Mouse (Mus musculus): ENCODE data around the gene Ccdc63.
"Not testable (repeated sequence)": the region's sequence is repeated elsewhere in the genome, so short reads cannot be mapped to it uniquely, and the experiment has no call there.

The Ccdc63 gene

DNA sequence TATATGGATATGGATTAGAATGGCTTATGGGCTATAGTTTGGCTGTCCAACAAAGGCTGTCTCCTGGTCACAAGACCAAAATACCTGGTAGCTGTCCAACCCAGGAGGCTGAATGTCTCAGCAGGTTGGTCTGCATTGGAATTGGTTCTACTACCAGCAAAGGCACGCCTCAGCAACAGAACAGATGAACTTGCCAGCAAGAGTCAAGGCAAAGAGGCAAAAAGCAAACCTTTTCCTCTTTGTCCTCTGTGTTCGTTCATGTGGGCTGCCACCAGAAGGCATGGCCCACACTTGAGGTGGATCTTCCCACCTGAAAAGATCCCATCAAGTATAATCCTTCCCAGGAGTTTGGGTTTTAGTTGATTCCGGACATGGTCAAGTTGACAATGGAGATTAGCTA lies at the start of gene Ccdc63:
TSS of gene Ccdc63 (minus strand) at position 101 of the 400 bp plus-strand sequence.
- DNase-seq (ENCODE audit: low spot score) = no peak

DNA sequence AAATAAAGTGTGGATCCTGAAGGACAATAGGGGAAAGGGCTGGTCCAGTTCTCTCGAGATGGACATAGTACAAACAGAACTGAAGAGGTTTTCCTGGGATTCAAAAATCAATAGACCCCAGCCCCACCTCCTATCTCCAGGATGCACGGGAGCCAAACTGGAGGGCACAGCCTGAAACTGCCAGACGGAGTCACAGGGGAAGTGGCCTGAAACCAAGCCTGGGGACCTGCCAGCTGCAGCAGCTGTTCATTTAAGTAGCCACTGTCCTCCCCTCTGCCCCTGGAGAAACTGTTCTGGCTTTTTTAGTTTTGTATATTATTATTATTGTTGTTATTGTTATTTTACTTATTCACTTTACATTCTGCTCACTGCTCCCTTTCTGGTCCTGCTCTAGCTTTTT lies 48.5 kb upstream of the Ccdc63 start:
- no peak for DNase-seq (ENCODE audit: low spot score)

DNA sequence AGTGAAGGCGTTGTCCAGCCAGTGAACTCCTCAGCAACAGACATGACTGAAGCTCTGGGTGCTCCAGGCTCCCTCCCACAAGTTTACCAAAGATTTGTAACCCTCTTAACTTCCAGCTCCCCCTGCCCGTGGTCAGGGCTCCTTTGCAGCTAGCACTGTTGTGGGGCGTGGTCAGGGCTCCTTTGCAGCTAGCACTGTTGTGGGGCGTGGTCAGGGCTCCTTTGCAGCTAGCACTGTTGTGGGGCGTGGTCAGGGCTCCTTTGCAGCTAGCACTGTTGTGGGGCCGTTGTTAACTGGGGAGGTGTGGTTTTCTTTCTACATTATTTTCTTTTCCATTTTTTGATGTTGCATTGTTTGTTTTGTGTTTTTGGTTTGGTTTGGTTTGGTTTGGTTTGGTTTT lies 44.2 kb upstream of the Ccdc63 start:
- DNase-seq (ENCODE audit: low spot score) = not testable (repeated sequence)

DNA sequence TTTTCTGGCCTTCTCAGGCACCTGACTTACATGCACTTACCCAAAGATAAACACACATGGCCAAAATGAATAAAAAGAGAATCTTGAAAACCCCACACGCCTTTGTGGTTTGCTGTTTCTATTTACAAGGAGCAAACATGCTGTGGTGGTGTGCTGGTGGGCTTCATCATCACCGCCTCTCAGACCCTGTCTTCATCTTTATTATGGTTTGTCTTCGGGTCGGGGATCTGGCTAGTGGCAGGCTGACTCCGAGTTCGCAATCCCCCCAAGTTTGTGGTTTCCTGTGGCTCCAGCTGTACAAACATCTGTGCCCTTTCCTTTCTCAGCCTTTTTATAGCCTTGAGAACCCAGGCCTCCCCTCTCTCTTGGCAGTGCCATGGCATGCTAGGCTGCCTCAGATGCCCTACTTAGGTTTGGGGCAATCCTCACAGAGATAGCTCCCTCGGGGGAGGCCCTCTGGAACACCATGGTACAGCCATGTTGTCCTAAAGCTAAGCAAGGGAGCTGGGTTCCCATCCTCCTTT lies 43.7 kb upstream of the Ccdc63 start:
- no peak for DNase-seq (ENCODE audit: low spot score)

DNA sequence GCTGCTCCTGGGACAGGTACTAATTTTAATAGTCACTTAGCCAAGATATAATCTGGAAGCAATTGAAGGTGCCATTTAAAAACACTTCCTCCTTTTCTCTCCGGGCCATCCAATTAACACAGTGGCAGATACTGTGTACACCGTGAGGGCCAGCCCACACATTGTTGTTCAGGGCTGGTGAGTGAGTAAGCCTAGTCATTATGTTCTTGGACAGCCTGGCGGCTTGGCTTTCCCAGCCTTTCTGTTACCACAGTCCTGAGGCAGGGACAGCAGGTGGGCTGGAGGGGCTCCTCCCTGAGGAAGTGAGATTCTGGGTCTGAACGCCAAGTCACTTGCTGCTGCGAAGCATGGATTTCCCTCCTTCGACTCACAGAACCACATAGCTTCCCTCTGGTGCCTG lies 39.0 kb upstream of the Ccdc63 start:
- DNase-seq (ENCODE audit: low spot score) = no peak

DNA sequence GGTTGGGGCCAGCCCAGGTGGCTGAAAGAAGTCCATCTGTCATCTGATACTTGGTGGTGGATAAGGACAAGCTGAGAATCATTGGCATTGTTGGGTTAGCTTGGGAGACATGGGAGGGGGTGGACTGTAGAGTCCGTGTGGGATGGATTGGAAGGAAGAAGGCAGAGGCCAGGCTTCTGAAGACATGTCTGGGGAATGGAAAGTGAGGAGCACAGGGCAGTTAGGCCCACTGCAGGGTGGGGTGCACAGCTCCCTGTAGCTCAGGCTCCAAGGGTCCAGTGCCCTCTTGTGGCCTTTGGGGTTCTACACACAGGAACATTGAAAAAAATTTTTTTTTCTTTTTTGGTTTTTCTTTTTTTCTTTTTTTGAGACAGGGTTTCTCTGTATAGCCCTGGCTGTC lies 35.8 kb upstream of the Ccdc63 start:
- DNase-seq (ENCODE audit: low spot score) = peak; percentile 40

DNA sequence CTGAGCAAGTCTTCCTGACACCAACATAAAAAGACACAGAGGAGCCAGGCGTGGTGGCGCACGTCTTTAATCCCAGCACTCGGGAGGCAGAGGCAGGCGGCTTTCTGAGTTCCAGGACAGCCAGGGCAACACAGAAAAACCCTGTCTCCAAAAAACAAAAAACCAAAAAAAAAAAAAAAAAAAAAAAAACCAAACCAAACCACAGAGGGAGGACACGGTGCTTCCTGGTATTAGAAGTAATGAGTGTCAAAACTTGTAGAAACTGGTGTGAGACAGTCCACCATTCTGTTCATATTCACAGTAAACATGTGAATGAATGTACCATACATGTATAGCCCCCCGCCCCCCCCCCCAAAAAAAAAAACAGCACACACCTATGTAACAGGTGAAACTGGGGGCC lies 35.3 kb upstream of the Ccdc63 start:
- no peak for DNase-seq (ENCODE audit: low spot score)

DNA sequence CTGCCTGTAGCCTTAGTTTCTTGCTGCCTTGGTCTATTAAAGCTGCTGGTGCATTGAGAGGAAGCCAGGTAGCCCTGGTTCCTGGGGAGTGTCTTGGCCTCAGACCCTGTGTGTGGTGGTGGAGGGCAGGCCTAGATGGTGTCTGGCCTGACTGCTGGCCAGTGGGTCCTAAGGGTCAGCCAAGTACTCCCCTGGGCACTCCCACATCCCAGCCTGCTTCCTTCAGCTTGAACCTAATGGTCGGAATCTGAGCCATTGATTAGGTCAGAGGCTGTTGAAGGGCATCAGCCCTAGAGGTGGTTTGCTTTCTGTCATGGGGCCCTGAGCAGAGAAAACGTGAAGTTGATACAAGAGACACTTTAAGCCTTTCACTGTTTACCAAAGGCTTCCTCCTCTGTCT lies 34.8 kb upstream of the Ccdc63 start:
- no peak for DNase-seq (ENCODE audit: low spot score)

DNA sequence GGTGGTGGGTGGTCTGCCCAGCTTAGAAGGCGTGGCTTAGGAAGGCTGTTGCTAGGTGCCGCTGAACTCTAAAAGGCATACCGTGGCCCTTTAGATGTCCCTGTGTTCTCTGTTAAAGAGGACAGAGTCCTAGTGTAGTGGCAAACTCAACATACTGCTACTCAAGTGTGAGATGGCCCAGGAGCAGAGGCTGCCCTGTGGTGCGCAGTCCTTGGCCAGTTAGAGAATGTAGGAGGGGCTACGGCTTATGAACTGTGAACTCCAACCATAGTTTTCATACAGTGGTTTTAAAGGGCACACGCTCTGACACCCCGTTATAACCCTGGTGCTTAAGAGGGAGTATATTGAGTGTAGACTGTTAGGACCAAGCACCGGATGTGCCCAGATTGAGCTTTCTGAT lies 30.4 kb upstream of the Ccdc63 start:
- DNase-seq (ENCODE audit: low spot score) = no peak

DNA sequence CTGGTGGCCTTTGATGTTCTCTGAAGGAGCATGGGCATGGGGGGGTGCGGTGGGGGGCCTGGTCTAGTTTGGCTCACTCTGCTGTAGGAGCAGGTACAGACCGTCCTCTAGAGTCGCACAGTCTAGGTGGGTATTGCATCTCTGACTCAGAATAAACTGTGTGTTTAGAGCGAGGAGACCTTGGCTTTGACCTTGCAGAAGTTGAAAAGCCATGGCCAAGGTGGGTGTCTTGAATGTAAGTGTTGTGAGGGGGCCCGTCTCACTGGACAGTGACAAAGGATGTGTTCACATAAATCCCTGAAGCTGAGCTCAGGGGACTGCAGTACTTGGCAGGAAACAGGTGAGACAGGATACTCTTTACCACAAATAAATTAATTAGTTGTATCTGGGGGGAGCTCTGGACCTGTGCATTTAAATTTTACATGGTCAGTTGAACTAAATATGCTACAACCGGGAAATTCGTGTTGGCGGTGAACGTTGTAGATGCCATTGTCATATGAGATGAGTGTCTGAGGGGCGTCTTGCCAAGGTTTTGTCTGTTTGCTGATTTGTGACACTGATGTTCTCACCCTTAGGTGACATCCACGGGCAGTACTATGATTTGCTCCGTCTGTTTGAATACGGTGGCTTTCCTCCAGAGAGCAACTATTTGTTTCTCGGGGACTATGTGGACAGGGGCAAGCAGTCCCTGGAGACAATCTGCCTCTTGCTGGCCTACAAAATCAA lies 27.9 kb upstream of the Ccdc63 start:
- DNase-seq (ENCODE audit: low spot score) = no peak

DNA sequence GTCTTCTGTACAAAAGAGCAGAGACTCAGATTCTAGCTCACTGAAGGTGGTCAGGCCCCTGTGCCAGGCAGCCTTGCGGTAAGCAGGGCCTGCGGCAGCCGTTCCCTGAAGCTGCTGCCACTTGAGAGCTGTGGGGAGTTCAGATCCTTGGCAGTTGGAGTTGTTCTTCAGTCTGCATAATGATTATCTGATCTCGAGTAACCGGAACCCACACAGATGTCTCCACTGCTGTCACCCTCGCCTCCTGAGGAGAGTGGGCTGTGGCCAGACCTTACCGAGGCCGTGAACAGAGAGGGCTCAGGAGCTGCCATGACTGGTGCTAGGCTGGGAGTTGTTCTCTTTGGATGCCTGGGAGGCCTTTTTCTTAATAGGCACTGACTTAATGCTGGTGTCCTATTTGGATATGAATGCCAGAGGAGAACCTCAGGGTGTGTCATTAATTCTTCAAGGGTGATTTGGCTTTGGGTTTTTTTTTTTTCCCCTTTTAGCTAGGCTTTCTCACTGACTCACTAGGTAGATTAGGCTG lies 26.1 kb upstream of the Ccdc63 start:
- DNase-seq (ENCODE audit: low spot score) = no peak

DNA sequence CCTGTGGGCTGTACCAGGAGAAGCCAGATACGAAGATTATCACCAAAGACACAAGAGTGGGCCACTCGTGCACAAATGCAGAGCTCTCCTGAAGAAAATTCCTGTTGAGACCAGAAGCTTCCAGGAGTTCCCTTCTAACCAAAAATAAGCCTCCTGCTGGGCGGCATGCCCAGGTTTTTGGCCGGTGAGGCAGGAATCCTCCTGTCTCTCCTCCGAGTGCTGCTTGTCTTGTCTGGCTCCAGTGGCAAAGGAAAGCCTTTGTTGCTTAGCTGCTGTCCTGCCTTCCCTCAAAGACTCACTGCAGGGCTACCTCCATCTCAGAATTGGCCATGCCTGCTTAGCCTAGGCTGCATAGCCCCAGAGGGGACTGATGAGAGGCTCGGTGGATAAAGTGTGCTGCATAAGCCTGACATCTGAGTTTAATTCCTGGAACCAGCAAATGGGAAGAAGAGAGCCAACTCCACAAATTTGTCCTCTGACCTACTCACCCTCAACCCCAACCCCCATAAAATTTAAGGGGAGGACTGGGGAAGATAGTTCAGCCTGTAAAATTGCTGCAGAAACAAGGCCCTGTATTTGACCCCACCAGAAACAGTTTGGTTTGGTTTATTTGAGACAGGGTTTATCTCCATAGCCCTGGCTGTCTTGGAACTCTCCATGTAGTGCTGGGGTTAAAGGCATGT lies 24.8 kb upstream of the Ccdc63 start:
- DNase-seq (ENCODE audit: low spot score) = no peak

DNA sequence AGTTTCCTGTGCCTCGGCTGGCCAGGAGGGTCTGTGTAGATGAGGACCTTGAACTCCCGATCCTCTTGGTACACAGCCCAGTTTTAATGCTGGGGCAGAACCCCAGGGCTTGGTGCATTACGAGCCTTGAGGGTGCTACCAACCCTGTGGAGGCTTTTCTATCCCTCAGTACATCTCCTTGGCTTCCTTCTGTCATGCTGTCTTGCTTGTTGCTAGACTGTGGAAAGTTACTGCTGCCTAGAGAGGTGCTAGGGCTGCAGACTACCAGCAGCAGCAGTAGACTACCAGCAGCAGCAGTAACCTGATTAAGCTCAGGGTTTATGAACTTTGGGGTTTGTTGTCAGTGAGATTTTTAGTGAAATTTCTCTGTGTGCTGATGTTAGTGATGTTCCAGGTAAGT lies 23.4 kb upstream of the Ccdc63 start:
- no peak for DNase-seq (ENCODE audit: low spot score)

DNA sequence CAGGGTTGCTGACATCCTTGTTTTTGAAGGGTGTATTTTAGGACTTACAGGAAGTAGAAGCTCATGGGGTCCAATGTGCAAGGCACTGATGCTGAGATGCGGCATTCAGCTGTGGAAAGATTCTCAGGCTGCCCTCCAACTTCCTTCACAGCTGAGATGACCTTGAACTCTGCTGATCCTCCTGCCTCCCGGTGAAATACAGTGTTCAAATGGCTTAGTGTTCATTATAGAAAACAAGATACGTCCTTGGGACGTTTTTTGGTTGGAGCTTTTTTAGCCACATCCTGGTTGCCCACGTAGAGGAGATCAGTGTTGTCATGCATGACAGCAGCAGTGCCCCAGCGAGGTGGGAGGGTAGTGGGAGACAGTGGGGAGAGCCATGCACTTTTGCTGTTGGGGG lies 22.6 kb upstream of the Ccdc63 start:
- no peak for DNase-seq (ENCODE audit: low spot score)

DNA sequence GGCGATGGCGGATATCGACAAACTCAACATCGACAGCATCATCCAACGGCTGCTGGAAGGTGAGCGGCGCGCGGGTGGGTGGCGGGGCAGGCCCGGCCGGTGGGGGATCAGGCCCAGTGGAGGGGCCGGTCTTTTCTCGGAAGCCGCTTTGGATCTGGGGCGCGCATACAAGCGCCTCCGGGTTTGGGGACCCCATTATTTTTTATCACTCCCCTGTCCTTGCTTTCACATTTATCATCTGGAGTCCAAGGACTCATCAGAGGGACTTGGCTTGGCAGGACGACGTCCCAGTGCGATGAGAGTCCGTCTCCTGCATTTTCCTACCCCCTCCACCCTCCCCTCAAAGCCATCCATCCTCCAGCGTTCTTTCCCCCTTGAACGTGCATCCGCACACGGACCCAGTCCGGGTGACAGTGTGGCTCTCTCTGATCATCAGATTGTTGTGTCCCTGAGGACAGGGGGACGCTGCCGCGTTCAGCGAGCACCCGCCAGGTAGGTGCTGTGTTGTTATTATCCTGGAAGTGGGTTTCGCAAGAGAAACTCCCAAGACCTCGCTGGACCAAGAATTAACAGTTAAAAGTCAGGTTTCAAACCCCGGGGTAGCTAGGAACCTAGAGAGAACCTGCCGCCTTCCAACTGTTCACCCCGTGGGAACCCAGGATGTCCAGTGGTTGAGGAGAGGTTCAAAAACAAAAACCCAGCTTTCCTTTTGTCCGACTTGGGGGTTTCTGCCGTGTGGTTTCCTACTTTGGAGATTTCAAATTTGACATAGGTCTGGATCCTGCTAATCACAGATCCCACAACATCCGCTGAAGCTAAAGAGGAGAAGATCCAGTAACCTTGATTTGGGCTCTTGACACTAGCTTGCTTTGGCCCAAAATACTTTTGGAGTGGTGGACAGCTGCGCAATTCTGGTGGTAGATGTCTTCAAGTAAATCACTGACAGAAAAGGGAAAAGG lies 18.2 kb upstream of the Ccdc63 start:
- peak; percentile 21 for DNase-seq (ENCODE audit: low spot score)

DNA sequence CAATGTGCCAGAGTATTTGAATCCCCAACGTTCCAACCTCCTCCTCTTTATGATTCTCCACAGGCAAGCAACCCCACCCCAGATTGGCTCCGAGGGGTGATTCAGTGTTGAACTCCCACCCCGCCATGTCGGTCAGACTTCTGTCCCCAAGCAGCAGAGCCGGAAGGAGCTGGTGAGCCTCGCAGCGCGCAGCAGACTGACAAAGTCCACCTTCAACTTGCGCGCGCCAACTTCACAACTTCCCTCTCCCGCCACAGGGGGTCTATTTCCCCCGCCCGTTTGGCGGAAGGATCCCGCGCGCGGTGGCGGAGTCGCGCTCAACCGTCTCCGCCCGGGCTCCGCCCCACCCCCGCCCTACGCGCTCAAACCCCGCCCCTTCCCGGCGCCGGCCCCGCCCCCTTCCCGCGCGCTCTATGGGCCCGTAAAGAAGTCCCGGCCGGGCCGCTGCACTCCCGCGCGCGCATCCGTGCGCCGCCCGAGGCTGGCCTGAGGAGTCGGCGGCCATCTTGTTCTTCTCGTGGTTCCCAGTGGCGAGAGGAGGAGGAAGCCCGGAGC lies 17.3 kb upstream of the Ccdc63 start, which contains the start of gene Ppp1cc:
TSS of gene Ppp1cc (plus strand) at position 452 of the 555 bp plus-strand sequence.
- DNase-seq (ENCODE audit: low spot score) = peak; percentile 93

DNA sequence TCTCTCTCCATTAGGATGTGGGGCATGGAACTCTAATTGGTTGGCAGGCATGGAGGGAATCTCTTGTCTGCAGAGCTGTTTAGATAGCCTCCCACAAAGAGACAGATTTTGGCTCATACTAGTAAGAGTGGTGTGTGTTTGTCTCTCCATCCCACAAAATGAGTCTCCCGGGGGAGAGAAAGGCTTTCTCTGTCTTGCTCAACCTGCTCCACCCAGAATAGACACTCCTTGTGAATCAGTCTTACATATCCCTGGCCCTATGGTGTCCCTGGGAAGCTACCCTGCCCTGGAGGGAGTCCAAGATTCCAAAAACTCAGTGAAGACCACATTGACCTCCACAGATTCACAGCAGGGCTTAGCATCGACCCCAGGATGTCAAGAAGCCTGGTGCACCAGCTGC lies 15.9 kb upstream of the Ccdc63 start:
- no peak for DNase-seq (ENCODE audit: low spot score)

DNA sequence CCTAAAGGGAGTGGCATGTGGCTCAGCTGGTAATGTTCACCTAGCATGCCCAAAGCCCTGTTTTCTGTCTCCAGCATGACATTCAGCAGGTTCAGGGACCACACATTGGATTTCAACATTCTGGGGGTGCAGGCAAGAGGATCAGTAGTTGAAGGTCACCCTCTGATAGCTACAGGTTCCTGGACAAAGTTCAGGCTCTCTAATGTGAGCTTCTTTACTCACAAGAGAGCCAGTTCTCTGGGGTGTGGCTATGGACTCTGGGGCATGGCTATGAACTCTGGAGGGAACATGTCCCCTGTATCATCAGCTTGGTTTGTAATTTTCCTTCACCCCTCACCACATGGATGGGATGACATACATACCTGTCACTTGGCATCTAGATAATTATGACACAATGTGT lies 15.0 kb upstream of the Ccdc63 start:
- DNase-seq (ENCODE audit: low spot score) = no peak

DNA sequence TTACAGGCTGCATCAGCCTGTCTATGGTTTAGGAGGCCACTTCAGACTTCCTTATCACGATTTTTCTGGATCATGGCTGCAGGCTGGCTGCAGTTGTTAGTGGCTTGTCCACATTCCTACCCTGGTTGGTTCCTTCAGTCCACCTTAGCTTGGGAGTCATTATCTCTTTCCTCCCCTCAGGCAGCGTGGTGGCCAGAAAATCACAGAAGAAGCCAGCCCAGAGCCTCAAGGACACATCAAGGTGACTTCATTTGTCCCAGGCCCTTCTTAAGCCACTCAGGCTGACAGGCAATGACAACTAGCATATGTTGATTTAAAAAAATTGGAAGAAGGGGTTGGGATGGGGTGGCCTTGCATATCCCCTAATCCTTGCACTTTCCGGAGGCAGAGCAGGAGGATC lies 14.2 kb upstream of the Ccdc63 start:
- DNase-seq (ENCODE audit: low spot score) = no peak

DNA sequence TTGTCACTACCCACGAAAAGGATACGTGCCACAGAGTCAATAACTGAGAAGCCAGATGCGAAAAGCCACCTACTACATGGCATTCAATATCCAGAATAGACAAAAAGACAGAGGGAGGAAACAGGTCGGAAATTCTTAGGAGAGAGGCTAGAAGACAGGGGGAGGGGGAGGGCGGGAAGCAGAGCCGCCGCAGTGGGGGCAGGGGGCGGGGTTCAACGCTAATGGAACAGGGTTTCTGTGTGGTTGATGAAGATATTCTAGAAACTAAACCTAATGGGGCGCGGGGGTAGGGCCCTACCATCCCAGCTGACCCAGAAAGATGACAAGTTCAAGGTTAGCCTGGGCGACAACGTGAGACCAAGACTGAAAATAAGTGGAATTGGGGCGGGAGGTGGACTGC lies 13.4 kb upstream of the Ccdc63 start:
- DNase-seq (ENCODE audit: low spot score) = no peak

DNA sequence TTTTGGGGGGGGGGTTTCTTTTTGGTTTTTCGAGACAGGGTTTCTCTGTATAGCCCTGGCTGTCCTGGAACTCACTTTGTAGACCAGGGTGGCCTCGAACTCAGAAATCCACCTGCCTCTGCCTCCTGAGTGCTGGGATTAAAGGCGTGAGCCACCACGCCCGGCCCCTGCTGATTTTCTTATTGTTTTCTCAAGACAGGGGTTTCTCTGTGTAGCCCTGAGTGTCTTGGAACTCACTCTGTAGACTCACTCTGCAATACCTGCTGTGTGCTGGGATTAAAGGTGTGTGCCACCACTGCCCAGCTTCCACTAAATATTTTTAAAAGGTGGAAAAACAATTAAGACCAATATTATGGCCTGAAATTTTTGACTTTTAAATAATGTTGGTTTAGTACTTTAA lies 11.9 kb upstream of the Ccdc63 start:
- not testable (repeated sequence) for DNase-seq (ENCODE audit: low spot score)

DNA sequence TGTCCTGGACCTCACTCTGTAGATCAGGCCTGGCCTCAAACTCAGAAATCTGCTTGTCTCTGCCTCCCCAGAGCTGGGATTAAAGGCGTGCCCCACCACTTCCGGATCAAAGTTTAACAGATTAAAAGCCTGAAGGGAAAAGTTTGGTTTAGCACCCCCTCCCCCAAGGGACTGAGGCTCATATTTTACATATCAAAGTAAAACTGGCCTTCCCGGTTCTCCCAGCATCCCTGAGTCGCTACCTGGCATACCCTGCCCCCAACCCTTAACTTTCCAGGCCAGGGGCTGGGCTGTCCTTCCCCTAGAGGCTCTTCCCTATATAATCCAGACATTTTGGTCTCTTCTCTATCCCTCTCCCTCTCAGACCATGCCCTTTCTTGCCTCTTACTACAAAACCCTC lies 8.6 kb upstream of the Ccdc63 start:
- no peak for DNase-seq (ENCODE audit: low spot score)
